Mouse (Mus musculus): Measurements from ENCODE around the gene Arf3. TPM values are rescaled to one million over a fixed set of nuclear protein-coding genes. Genes with fewer than 3 reads are reported as not detected.
A peak's percentile ranks its signal among the peaks of the same experiment; 100 is the strongest.

Arf3 gene
- polyA plus RNA-seq, 1 experiment from 2014 or later: 24.5 TPM

GRCm38 (mm10) chr15:98696216-98696615 is 66.8 kb downstream of the Arf3 start:
- Histone ChIP-seq H3K27ac (replicated peaks; ENCODE audit: low read depth, low read length) (no peak overlapping the region), H3K36me3 (replicated peaks; ENCODE audit: control insufficient read depth, insufficient read depth, low read depth, low read length) (no peaks in the 10 kb centered on the region), H3K9me3 (replicated peaks; ENCODE audit: control insufficient read depth, low read length) (no peaks in the 10 kb centered on the region), H3K4me2 (ENCODE audit: low read depth, low read length) (no peak overlapping the region), H3K9ac (replicated peaks; ENCODE audit: low read length) (no peak overlapping the region), H3K4me3 (ENCODE audit: low read depth, low read length) (no peak overlapping the region), H3K4me1 (ENCODE audit: control insufficient read depth, insufficient read depth, low read length) (peaks cover 3% of the 10 kb centered on the region; the same call in 1 of the 2 replicates), H3K27me3 (ENCODE audit: control insufficient read depth, insufficient read depth, low read length) (peaks cover 11% of the 10 kb centered on the region)
- ATAC-seq (replicated peaks; ENCODE audit: insufficient number of reproducible peaks, low FRiP score, low TSS enrichment, low read depth): no peak
- 60% methylated on average over 8 of the region's 8 CpGs for WGBS
- DNase-seq (ENCODE audit: low spot score): no peak

GRCm38 (mm10) chr15:98695726-98696125 is 67.3 kb downstream of the Arf3 start:
- no peaks in the 10 kb centered on the region for H3K9me3 ChIP-seq (replicated peaks; ENCODE audit: control insufficient read depth, low read length)
- no peak overlapping the region for H3K27ac ChIP-seq (replicated peaks; ENCODE audit: low read depth, low read length)
- 51% methylated on average over 9 of the region's 9 CpGs for WGBS
- DNase-seq (ENCODE audit: low spot score) (no peak), ATAC-seq (replicated peaks; ENCODE audit: insufficient number of reproducible peaks, low FRiP score, low TSS enrichment, low read depth) (no peak)
- H3K27me3 ChIP-seq (ENCODE audit: control insufficient read depth, insufficient read depth, low read length): peaks cover 11% of the 10 kb centered on the region
- H3K4me3 ChIP-seq (ENCODE audit: low read depth, low read length): no peak overlapping the region
- peaks cover 3% of the 10 kb centered on the region; the same call in 1 of the 2 replicates for H3K4me1 ChIP-seq (ENCODE audit: control insufficient read depth, insufficient read depth, low read length)
- H3K9ac ChIP-seq (replicated peaks; ENCODE audit: low read length): no peak overlapping the region
- H3K36me3 ChIP-seq (replicated peaks; ENCODE audit: control insufficient read depth, insufficient read depth, low read depth, low read length): no peaks in the 10 kb centered on the region
- H3K4me2 ChIP-seq (ENCODE audit: low read depth, low read length): no peak overlapping the region

- Histone ChIP-seq H3K4me3 (ENCODE audit: low read depth, low read length) (no peak overlapping the region), H3K4me2 (ENCODE audit: low read depth, low read length) (no peak overlapping the region), H3K27me3 (ENCODE audit: control insufficient read depth, insufficient read depth, low read length) (no peaks in the 10 kb centered on the region), H3K4me1 (ENCODE audit: control insufficient read depth, insufficient read depth, low read length) (peaks cover 3% of the 10 kb centered on the region; the same call in 1 of the 2 replicates), H3K9me3 (replicated peaks; ENCODE audit: control insufficient read depth, low read length) (no peaks in the 10 kb centered on the region), H3K9ac (replicated peaks; ENCODE audit: low read length) (no peak overlapping the region), H3K27ac (replicated peaks; ENCODE audit: low read depth, low read length) (no peak overlapping the region), H3K36me3 (replicated peaks; ENCODE audit: control insufficient read depth, insufficient read depth, low read depth, low read length) (no peaks in the 10 kb centered on the region)
- DNase-seq (ENCODE audit: low spot score) (peak; percentile 45), ATAC-seq (replicated peaks; ENCODE audit: insufficient number of reproducible peaks, low FRiP score, low TSS enrichment, low read depth) (no peak)
- WGBS: 36% methylated on average over 11 of the region's 11 CpGs
These were observed 70.8 kb downstream of the Arf3 start for GRCm38 (mm10) chr15:98692171-98692715.

GRCm38 (mm10) chr15:98691486-98692147 is 71.4 kb downstream of the Arf3 start:
- Histone ChIP-seq H3K4me2 (ENCODE audit: low read depth, low read length) (no peak overlapping the region), H3K27me3 (ENCODE audit: control insufficient read depth, insufficient read depth, low read length) (no peaks in the 10 kb centered on the region), H3K4me1 (ENCODE audit: control insufficient read depth, insufficient read depth, low read length) (peaks cover 3% of the 10 kb centered on the region; the same call in 1 of the 2 replicates), H3K4me3 (ENCODE audit: low read depth, low read length) (no peak overlapping the region), H3K9me3 (replicated peaks; ENCODE audit: control insufficient read depth, low read length) (no peaks in the 10 kb centered on the region), H3K27ac (replicated peaks; ENCODE audit: low read depth, low read length) (no peak overlapping the region), H3K9ac (replicated peaks; ENCODE audit: low read length) (no peak overlapping the region), H3K36me3 (replicated peaks; ENCODE audit: control insufficient read depth, insufficient read depth, low read depth, low read length) (no peaks in the 10 kb centered on the region)
- peak; percentile 57 for DNase-seq (ENCODE audit: low spot score)
- 7% methylated on average over 7 of the region's 7 CpGs for WGBS
- no peak; the same call in 1 of the 2 replicates for ATAC-seq (replicated peaks; ENCODE audit: insufficient number of reproducible peaks, low FRiP score, low TSS enrichment, low read depth)

GRCm38 (mm10) chr15:98689682-98690081 is 73.3 kb downstream of the Arf3 start:
- H3K27me3 ChIP-seq (ENCODE audit: control insufficient read depth, insufficient read depth, low read length): no peaks in the 10 kb centered on the region
- H3K27ac ChIP-seq (replicated peaks; ENCODE audit: low read depth, low read length): no peak overlapping the region
- no peaks in the 10 kb centered on the region for H3K9me3 ChIP-seq (replicated peaks; ENCODE audit: control insufficient read depth, low read length)
- DNase-seq (ENCODE audit: low spot score) (no peak), ATAC-seq (replicated peaks; ENCODE audit: insufficient number of reproducible peaks, low FRiP score, low TSS enrichment, low read depth) (no peak)
- H3K36me3 ChIP-seq (replicated peaks; ENCODE audit: control insufficient read depth, insufficient read depth, low read depth, low read length): no peaks in the 10 kb centered on the region
- H3K4me1 ChIP-seq (ENCODE audit: control insufficient read depth, insufficient read depth, low read length): peaks cover 3% of the 10 kb centered on the region; the same call in 1 of the 2 replicates
- H3K4me2 ChIP-seq (ENCODE audit: low read depth, low read length): no peak overlapping the region
- no peak overlapping the region for H3K4me3 ChIP-seq (ENCODE audit: low read depth, low read length)
- WGBS: 82% methylated on average over 2 of the region's 2 CpGs
- no peak overlapping the region for H3K9ac ChIP-seq (replicated peaks; ENCODE audit: low read length)

Other genes starting within 250 kb of the Arf3 start
- gene Kansl2, start 228.9 kb downstream of the Arf3 start, polyA plus RNA-seq (2014; fragmentation: Nextera tagmentation; extraction: Ambion mirVana): 145 and 153 TPM in 2 replicates
- 61.4 and 61.8 TPM in 2 replicates for gene Ccnt1, start 192.3 kb downstream of the Arf3 start, polyA plus RNA-seq (2014; fragmentation: Nextera tagmentation; extraction: Ambion mirVana)
- gene 4930415O20Rik, start 192.2 kb downstream of the Arf3 start, polyA plus RNA-seq (2014; fragmentation: Nextera tagmentation; extraction: Ambion mirVana): not detected in 2 replicates
- gene Adcy6, start 153.1 kb downstream of the Arf3 start, polyA plus RNA-seq (2014; fragmentation: Nextera tagmentation; extraction: Ambion mirVana): 8.4 and 10.4 TPM in 2 replicates
- gene Cacnb3, start 132.4 kb downstream of the Arf3 start, polyA plus RNA-seq (2014; fragmentation: Nextera tagmentation; extraction: Ambion mirVana): 32.3 and 33.4 TPM in 2 replicates
- 20.8 and 22.0 TPM in 2 replicates for gene Ddx23, start 100.3 kb downstream of the Arf3 start, polyA plus RNA-seq (2014; fragmentation: Nextera tagmentation; extraction: Ambion mirVana)
- 0.63 and 0.92 TPM in 2 replicates for gene Rnd1, start 85.8 kb downstream of the Arf3 start, polyA plus RNA-seq (2014; fragmentation: Nextera tagmentation; extraction: Ambion mirVana)
- 1.3 TPM in 2 replicates for gene Ccdc65, start 55.0 kb downstream of the Arf3 start, polyA plus RNA-seq (2014; fragmentation: Nextera tagmentation; extraction: Ambion mirVana)
- 18.9 and 21.0 TPM in 2 replicates for gene Fkbp11, start 35.0 kb downstream of the Arf3 start, polyA plus RNA-seq (2014; fragmentation: Nextera tagmentation; extraction: Ambion mirVana)
- gene Wnt10b, start 14.9 kb upstream of the Arf3 start, polyA plus RNA-seq (2014; fragmentation: Nextera tagmentation; extraction: Ambion mirVana): 1.6 and 2.3 TPM in 2 replicates
- gene Wnt1, start 26.6 kb upstream of the Arf3 start, polyA plus RNA-seq (2014; fragmentation: Nextera tagmentation; extraction: Ambion mirVana): 0.28 and 0.33 TPM in 2 replicates
- 0.26 and 0.27 TPM in 2 replicates for gene Ddn, start 46.3 kb upstream of the Arf3 start, polyA plus RNA-seq (2014; fragmentation: Nextera tagmentation; extraction: Ambion mirVana)
- 69.8 and 73.1 TPM in 2 replicates for gene Prkag1, start 68.3 kb upstream of the Arf3 start, polyA plus RNA-seq (2014; fragmentation: Nextera tagmentation; extraction: Ambion mirVana)
- gene Kmt2d, start 108.0 kb upstream of the Arf3 start, polyA plus RNA-seq (2014; fragmentation: Nextera tagmentation; extraction: Ambion mirVana): 11.6 and 12.0 TPM in 2 replicates
- gene Rhebl1, start 131.3 kb upstream of the Arf3 start, polyA plus RNA-seq (2014; fragmentation: Nextera tagmentation; extraction: Ambion mirVana): 16.7 and 17.0 TPM in 2 replicates
- 0.76 and 1.3 TPM in 2 replicates for gene Dhh, start 135.3 kb upstream of the Arf3 start, polyA plus RNA-seq (2014; fragmentation: Nextera tagmentation; extraction: Ambion mirVana)
- 3.9 and 7.1 TPM in 2 replicates for gene Lmbr1l, start 155.0 kb upstream of the Arf3 start, polyA plus RNA-seq (2014; fragmentation: Nextera tagmentation; extraction: Ambion mirVana)
- 2,291 and 2,381 TPM in 2 replicates for gene Tuba1b, start 171.4 kb upstream of the Arf3 start, polyA plus RNA-seq (2014; fragmentation: Nextera tagmentation; extraction: Ambion mirVana)
- gene Gm49450, start 190.3 kb upstream of the Arf3 start, polyA plus RNA-seq (2014; fragmentation: Nextera tagmentation; extraction: Ambion mirVana): not detected in 2 replicates
- gene Tuba1a, start 190.5 kb upstream of the Arf3 start, polyA plus RNA-seq (2014; fragmentation: Nextera tagmentation; extraction: Ambion mirVana): 3,177 and 3,658 TPM in 2 replicates